Mouse (Mus musculus) spleen, adult 2 months (tissue): Measurements from ENCODE around the gene Olfr96.

Experiments used
- CTCF ChIP-seq: fragments of 200-500 bp; IDR thresholded peaks from 2 replicates; pipeline ENCODE4 v1.5.1; 2011; ENCODE audit warnings: mild to moderate bottlenecking, inconsistent platforms; ENCODE audit not compliant: insufficient read depth, insufficient read length, insufficient replicate concordance; ENCODE audit errors: extremely low read depth
- POLR2A ChIP-seq: fragments of 200-500 bp; IDR thresholded peaks from 2 replicates; pipeline ENCODE4 v1.6.1; 2011; ENCODE audit warnings: low read depth, low read length, inconsistent platforms

DNA sequence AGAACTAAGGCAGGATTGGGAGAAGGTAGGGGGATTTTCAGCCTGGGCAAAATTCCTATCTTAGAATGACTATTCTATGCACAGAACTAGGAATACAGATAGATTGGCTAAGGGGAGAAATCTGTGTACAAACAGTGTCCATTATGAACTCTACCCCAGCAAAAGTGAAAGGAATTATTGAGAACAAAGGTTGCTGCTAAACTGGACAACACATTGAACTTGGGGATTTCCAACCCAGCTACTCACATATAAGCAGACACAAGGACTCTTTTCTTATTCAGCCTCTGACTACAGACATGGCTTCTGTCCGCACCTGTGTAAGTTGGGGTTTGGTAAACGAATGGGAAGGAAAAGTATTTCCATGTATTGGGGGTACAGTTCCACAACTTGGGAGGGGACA lies 26.3 kb upstream of the Olfr96 start, which contains the start of gene Ubd:
- TF ChIP-seq POLR2A (no peak), CTCF (no peak)
